Mouse (Mus musculus) kidney, adult 8-10 months (tissue): ENCODE results near the gene Olfr373.
"Not testable (repeated sequence)": the region's sequence is repeated elsewhere in the genome, so short reads cannot be mapped to it uniquely, and the experiment has no call there.

Experiments used
- DNase-seq, 2 experiments: peaks; one replicate each; pipeline ENCODE4 v3.0.0; 2022

Gene Olfr373

DNA sequence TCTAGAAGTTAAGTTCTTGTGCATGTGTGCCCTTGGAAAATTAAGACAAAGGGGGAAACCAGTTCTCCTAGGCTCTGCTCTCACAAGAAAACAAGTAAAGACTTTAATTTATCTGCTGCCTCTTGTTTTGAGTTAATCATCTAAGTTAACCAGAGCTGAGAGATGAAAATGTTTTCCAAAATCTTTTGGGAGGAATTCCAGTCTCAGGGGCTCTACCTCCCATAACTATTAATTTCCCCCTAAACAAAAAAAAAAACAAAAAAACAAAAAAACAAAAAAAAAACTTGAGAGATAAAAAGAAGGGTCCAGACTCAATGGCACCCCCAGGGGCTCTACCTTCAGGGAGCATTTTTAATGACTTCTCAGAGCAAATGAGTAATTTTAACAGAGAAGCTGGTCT, at the start of gene Olfr373:
Olfr373 (plus strand) TSS at position 301 of the 400 bp plus-strand sequence.
- not testable (repeated sequence) for DNase-seq

DNA sequence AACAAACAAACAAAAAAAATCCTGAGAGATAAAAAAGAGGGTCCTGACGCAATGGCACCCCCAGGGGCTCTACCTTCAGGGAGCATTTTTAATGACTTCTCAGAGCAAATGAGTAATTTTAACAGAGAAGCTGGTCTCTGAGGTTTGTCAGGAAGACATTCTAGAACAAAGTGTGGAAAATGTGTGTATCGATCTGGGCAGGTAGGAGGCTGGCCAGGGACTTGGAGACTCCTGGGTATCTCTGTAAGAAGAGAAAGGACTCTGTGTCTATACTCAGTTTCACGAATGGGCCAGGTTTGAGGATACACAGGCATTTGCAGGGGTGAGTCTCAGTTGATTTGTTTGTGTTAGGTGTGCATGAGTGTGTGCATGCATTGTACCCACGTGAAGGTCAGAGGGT, 42.1 kb upstream of the Olfr373 start, which contains the start of gene Olfr372:
Olfr372 (plus strand) TSS at position 301 of the 400 bp plus-strand sequence.
- DNase-seq: not testable (repeated sequence)

DNA sequence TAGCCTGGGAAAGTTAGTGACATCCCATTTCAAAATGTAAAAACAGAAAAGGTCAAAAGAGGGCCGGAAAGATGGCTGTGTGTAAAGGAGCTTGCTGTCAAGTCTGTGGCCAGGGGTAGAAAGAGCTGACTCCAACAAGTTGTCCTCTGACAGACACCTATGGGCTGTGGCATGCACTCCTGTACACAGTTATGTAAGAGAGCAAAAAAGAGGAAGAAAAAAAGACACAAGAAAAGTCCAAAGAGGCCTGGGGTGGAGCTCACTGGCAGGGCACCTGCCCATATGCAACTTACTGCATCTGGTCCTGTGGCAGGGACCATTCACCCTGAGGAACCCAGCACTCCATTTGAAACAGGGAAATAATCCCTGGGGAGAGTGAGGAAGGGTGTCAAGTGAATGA, 40.5 kb upstream of the Olfr373 start:
- no peak for DNase-seq

DNA sequence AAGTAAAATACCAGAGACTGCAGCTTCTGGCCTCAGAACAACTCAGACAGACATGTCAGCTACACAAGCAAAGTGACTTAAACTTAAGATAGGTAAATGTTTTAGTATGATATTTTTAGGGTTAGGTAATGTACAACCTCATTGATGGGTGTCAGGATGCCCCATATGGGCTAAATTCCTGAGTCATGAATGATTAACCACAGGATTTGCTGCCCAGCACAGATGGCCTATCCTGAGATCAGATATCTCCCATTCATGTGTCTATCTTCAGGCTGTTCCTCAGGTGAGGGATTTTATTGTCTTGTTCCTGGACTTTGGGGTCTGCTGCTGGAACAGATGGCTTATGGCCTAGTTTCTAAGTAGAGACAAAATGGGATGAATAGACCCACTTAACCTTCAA, 28.3 kb upstream of the Olfr373 start:
- DNase-seq: not testable (repeated sequence)

DNA sequence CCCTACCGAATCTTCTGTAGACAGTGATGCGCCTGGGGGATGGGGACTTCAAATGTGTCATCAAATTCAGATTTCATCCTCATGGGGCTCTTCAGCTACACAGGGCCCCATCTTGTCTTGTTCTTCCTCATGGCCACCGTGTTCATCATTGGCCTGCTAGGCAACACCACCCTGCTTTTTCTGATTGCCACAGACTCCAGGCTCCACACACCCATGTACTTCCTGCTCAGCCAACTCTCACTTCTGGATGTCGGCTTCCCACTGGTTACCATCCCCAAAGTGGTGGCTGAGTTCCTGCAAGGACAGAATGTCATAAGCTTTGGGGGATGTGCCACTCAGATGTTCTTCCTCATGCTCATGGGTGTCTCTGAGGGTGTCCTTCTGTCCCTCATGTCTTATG, 25.3 kb upstream of the Olfr373 start:
- not testable (repeated sequence) for DNase-seq

DNA sequence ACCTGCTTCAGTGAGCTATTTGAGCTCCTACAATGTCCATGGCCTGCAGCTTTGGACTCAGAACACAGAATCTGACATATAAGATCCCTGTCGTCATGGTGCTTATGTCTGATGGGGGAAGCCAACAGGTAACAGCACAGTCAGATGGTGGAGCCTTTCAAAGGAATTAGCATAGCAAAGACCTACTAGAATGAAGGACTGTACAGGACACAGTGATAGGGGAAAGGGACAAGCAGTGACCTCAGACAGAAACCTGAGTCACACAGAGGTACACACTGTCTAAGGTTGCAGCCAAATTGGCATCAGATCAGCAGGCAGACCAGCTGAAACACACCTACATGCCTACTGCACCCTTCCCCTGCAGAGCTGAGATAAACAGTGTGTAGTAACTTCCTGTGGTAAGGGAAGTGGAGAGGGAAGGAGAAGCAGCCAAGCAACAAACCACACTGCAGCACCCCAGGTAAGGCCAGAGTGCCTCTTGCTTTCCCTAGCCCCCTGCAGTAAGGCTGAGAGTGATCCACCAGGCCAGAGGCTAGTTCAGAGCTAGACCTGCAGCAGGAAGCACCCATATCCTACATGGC, 16.1 kb upstream of the Olfr373 start:
- not testable (repeated sequence) for DNase-seq

DNA sequence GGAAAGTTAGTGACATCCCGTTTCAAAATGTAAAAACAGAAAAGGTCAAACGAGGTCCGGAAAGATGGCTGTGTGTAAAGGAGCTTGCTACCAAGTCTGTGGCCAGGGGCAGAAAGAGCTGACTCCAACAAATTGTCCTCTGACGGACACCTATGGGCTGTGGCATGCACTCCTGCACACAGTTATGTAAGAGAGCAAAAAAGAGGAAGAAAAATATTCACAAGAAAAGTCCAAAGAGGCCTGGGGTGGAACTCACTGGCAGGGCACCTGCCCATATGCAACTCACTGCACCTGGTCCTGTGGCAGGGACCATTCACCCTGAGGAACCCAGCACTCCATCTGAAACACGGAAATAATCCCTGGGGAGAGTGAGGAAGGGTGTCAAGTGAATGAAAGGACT, 1.8 kb downstream of the Olfr373 start:
- DNase-seq: no peak

DNA sequence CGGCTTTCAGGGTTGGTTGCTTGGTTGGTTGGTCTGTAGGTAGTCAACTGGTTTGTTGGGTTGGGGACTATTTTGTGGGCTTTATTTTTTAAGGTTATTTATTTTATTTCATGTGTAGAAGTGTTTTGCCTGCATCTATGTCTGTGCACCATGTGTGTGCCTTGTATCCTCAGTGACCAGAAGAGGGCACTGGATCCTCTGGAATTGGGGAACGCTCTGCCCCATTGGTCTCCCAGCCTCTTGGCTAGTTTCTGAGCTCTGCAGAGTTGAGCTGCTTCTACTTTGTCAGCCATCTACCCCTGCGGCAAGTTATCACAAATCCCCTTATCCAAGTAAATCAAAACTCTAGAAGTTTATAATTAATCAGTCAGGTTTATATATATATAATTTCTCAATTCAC, 4.6 kb downstream of the Olfr373 start:
- DNase-seq: not testable (repeated sequence)

DNA sequence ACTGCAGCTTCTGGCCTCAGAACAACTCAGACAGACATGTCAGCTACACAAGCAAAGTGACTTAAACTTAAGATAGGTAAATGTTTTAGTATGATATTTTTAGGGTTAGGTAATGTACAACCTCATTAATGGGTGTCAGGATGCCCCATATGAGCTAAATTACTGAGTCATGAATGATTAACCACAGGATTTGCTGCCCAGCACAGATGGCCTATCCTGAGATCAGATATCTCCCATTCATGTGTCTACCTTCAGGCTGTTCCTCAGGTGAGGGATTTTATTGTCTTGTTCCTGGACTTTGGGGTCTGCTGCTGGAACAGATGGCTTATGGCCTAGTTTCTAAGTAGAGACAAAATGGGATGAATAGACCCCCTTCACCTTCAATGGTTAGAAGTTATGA, 13.7 kb downstream of the Olfr373 start:
- not testable (repeated sequence) for DNase-seq

DNA sequence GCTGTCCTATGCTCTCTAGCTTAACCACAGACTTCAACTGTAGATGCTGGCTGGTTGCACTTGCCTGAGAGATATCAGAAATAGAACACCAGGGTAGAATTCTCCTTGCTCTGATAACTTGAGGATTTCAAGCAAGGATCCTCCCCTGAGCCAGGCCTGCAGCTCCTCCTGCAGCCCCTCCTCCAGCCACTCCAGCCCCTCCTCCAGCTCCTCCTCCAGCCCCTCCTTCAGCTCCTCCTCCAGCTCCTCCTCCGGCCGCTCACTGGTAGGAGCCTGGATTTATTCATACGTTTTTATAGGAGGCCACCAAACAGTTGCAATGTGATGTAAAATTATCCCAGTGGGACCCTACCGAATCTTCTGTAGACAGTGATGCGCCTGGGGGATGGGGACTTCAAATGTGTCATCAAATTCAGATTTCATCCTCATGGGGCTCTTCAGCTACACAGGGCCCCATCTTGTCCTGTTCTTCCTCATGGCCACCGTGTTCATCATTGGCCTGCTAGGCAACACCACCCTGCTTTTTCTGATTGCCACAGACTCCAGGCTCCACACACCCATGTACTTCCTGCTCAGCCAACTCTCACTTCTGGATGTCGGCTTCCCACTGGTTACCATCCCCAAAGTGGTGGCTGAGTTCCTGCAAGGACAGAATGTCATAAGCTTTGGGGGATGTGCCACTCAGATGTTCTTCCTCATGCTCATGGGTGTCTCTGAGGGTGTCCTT, 16.6 kb downstream of the Olfr373 start:
- DNase-seq: peak; percentile 11 to 17

DNA sequence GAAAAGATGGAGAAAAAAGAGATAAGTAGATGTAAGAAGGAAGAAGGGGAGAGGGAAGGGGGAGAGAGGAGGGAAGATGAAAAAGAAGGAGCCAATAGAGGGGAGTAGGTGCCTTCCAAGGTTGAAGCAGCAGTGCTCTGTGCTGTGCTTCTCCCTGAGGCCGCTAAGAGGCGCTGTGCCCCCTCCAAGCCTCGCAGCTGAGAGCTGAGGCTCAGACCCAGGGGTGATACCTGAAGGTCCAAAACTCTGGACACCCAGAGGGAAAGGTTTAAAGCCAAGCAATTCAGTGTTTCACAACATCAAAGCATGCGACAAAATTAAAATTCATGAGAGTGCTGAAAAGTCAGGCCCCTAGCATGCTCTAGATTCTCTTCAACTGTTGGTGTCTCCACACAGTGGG, 22.2 kb downstream of the Olfr373 start:
- no peak for DNase-seq

DNA sequence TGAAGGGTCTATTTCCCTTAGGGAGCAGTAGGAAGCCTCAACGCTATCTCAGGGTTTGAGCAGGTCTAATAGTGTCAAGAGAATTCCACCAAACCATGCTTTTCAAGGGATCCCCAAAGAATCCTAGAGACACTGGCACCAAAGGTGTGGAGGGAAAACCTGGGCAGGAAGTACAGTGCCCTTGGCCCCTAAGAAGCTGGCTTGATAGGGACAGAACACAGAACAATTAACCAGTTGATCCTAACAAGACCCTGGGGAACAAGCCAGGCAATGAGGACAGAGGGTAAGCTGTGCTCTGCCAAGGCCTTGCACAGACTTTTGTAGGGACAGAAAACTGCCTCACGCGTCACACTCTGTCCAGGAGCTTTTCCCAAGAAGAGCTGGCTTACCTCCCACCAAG, 23.8 kb downstream of the Olfr373 start, which contains the start of gene Olfr374:
Olfr374 (plus strand) TSS at position 301 of the 400 bp plus-strand sequence.
- DNase-seq: no peak

DNA sequence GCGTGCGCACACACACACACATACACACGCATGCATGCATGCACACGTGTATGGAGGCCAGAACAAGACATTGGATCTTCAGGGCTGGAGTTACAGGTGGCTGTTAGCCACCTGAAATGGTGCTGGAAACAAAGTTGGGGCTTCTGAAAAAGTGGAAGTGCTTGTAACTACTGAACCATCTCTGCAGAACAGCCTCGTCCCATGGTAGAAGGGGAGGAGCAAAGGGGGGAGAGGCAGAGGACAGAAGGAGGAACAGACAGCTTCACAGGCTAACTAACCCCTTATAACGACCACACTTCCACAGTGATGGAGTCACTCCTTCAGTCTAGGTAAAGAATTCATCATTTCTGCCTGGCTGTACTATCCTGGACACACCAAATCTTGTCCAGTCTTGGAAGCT, 27.9 kb downstream of the Olfr373 start:
- DNase-seq: no peak

DNA sequence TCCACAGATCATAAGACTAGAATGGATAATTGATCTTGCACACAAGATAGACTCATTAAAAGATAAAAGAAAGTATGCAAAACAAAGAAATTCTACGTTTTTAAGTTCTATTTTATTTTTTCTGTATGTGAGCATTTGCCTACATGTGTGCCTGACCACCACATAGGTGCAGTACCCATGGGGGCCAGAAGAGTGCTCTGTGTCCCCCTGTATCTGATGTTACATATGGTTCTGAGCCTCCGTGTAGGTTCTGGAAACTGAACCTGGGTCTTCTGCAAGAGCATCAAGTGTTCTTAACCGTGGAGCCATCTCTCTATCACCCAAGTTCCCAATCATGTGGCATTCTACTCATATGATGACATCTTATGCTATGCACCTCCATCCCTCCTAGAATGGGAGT, 29.5 kb downstream of the Olfr373 start:
- DNase-seq: no peak

DNA sequence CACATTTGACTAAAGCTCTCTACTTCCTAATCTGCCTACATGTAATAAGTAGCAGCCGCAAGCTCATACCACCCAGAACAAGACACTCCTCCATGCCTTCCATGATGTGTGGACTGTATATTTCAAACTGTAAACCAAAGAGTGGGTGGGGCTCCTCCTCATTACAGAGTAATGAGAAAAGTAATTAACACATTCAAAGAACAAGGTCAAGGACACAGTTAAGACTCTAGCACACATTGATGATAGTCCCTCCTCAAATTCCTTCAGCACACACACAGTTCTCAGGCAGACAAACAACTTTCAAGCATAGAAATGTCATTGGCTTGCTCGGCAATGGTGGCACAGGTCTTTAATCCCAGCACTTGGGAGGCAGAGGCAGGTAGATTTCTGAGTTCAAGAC, 32.2 kb downstream of the Olfr373 start:
- no peak for DNase-seq

DNA sequence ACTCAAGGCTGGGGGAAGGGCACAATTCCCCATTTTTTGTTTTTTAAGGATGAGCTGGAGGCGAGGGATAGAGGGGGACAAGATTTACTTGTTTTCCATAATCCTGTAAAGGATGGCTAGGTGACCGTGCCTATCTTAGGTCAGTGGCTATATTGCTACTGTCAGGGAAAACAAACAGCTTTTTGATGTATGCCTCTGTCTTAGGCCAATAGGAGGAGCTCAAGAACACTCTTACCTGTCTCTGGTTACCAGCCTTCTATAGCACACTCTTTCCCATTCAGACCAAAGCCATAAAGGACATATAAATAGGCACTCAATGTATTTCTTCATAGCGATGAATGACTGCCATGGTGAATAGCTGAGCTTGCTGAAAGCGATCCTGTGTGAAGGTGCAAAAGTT, 35.6 kb downstream of the Olfr373 start:
- no peak for DNase-seq

DNA sequence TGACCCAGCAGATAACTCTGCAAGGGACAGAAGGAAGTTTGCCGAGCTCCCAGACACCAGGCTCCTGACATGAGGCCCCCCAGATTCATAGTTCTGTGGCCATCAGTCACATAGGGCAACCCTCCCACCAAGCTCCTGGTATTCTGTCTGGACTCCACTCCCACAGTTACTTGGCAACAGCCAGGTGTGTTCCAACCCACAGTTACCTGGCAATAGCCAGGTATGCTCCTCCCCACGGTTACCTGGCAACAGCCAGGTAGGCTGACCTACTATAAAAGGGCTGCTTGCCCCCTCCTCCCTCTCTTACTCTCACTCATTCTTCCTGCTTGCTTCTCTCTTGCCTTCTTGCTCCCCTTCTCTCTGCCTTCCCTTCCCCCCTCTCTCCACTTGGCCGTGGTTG, 38.5 kb downstream of the Olfr373 start:
- not testable (repeated sequence) for DNase-seq

DNA sequence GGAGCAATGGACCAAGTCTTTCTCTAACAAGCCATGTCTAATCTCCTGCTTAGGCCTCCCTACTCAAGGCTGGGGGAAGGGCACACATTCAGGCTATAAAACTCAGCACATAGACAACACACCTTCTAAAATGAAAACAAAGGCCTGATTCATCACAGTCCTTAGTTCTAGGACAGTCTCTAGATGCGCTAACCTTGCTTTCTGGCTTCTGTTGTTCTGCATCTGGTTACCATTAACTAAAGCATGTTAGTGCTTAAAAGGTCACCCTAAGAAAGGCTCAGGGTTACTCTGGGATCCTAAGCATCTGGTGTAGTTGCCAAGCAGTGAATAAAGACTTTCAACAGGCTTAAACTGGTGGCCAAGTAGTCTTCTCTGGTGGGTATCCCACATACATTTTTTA, 39.0 kb downstream of the Olfr373 start:
- no peak for DNase-seq

DNA sequence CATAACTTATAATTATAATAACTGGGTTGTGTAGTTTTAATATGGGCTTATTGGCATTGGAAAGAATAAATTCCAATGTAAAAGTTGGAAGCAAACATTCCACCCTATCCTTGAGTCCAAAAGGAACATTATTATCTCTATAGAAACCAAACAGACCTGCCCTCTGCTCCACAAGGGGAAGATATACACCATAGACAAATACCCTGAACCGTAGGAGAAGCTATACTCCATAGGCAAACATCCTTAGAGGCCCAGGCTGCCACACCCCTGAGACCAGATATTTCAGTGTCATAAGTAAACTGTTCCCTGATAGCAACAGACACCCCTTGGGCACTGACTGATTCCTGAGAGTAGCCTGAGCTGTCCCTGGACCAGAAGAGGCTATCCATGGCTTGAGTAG, 44.9 kb downstream of the Olfr373 start:
- no peak for DNase-seq

DNA sequence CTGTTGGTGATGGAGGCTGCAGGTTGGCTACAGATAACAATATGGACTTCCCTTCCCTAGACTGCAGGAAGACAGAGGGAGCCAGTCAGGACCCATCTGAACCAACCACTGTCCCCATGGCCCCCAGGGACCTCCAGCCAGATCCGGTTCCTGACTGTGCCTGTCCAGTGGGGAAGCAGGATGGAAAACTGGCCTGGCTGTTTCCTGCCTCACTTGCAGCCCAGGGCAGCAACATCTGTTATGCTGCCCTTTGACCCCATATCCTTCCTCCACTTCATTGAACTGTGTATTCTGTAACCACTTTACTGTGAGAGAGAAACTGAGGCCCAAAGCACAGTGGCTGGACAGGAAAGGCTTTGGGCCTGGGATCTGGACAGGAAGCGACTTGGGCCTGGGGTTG, 48.3 kb downstream of the Olfr373 start:
- peak; percentile 48 to 49 for DNase-seq

DNA sequence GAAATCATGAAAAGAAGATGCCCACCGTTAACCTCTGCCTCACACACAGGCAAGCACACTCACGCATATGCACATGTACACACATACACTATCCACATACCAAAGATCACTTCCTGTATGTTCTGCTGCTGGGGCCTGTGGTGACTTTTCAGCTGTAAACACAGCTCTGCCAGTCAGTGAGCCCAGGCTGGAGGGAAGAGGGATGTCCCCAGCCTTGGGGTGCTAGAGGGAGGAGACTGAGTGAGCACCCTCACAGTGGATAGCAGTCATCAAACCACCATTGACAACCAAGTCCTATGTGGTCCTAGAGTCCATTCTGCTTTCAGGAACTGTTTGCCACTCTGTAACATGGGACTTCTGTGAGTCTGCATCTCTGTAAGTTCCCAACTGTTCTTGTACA, 48.9 kb downstream of the Olfr373 start:
- no peak for DNase-seq

DNA sequence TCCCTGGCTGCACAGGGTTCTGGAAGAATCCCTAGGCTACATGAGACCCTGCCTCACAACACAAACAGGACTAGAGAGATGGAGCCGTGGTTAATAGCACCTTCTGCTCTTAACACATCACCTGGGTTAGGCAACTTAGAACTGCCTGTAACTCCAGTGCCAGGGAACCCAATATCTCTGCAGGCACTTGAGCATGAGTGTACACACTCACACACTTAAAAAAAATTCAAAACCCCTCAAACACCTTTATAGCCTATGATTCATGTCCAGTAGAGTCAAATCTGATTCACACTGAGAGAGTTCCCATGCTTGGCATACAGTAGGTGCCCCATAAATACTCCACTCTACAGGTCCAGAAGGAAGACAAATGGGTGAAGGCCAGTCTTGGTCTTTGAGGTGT, 49.4 kb downstream of the Olfr373 start:
- no peak for DNase-seq

DNA sequence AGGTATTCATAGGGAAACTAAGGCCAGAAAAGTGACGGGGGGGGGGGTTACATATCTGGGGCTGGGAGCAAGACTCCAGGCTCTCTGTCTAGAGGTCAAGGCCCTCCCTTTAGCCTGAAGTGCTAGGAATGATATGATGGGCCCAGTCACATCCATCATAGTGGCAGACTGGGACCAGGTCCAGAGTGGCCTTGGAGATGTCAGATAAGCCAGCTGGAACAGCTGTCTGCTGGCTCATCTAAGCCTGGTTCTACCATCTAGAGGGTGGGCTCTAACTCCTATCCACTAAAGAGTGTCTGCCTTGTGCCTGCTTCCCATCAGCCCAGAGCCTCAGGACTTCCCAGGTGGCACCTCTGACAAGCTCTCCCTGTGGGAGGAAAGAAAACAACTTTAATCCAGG, 49.9 kb downstream of the Olfr373 start:
- peak in 1 of 2 experiments; percentile 19 for DNase-seq

DNA sequence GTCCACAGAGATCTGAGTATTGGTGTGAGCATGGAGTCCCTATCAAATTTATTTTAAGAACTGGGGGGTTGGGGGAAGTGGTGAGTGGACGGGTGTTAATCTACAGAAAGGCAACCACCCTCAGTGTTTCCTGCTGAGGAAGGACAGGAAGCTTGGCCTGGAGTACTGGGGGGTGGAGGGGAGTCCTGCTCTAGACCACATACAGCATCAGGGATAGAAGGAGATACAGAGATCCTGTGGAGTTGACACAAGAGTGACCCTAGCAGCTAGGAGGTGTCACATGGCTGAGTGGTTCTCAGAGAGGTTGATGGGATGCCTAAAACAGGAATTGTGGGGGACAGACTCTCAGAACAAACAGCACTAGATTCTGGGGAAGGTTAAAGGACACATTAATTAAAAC, 50.5 kb downstream of the Olfr373 start:
- no peak for DNase-seq
